Mouse (Mus musculus) gastrocnemius, postnatal 25 days (tissue): ENCODE measurements around the gene Gm16181. TPM values are rescaled to one million over a fixed set of nuclear protein-coding genes. Genes with fewer than 3 reads are reported as not detected.
A peak's percentile ranks its signal among the peaks of the same experiment; 100 is the strongest.

Experiments used
- DNase-seq: peaks from one replicate; pipeline ENCODE4 v3.0.0; 2022
- total RNA-seq, 2 experiments: library from RNA; stranded (reverse); gene quantifications; 1 replicate in 1 of 2; 2 replicates in 1 of 2; pipeline ENCODE4 v1.2.3; 2021

The Gm16181 gene
- total RNA-seq, 2 experiments from 2014 or later, result 0.70 TPM; not detected in 1

GRCm38 (mm10) chr17:35195631-35196320, 24.9 kb upstream of the Gm16181 start:
- peak; percentile 73 for DNase-seq

- DNase-seq, result no peak
Measured at GRCm38 (mm10) chr17:35196321-35196641, 24.4 kb upstream of the Gm16181 start.

GRCm38 (mm10) chr17:35197126-35197525, 23.5 kb upstream of the Gm16181 start:
- DNase-seq, result no peak

GRCm38 (mm10) chr17:35198029-35198428, 22.6 kb upstream of the Gm16181 start:
- DNase-seq, result no peak

GRCm38 (mm10) chr17:35198946-35199345, 21.7 kb upstream of the Gm16181 start:
- no peak for DNase-seq

GRCm38 (mm10) chr17:35200398-35200797, 20.2 kb upstream of the Gm16181 start:
- DNase-seq, result peak; percentile 38

- no peak for DNase-seq
Measured at GRCm38 (mm10) chr17:35201128-35201527, 19.5 kb upstream of the Gm16181 start.

- peak; percentile 61 for DNase-seq
Measured at GRCm38 (mm10) chr17:35201787-35202186, 18.8 kb upstream of the Gm16181 start, which contains the start of gene Tnf. Gene Tnf, minus strand, starts transcription at chr17:35202007.

- no peak for DNase-seq
Measured at GRCm38 (mm10) chr17:35202442-35202841, 18.2 kb upstream of the Gm16181 start.

- DNase-seq, result no peak
Measured at GRCm38 (mm10) chr17:35204494-35205379, 15.9 kb upstream of the Gm16181 start, which contains the start of gene Lta. Gene Lta, minus strand, starts transcription at chr17:35205351.

- DNase-seq, result no peak
Measured at GRCm38 (mm10) chr17:35205380-35205769, 15.3 kb upstream of the Gm16181 start.

GRCm38 (mm10) chr17:35209785-35210535, 10.7 kb upstream of the Gm16181 start:
- DNase-seq, result no peak

- no peak for DNase-seq
Measured at GRCm38 (mm10) chr17:35210593-35210992, 10.0 kb upstream of the Gm16181 start.

GRCm38 (mm10) chr17:35213071-35213470, 7.6 kb upstream of the Gm16181 start:
- DNase-seq, result no peak

- DNase-seq, result no peak
Measured at GRCm38 (mm10) chr17:35218516-35219193, 2.0 kb upstream of the Gm16181 start.

- DNase-seq, result no peak
Measured at GRCm38 (mm10) chr17:35219601-35220041, 1.0 kb upstream of the Gm16181 start.

GRCm38 (mm10) chr17:35222299-35222698, 1.7 kb downstream of the Gm16181 start:
- DNase-seq, result no peak

GRCm38 (mm10) chr17:35224641-35225040, 4.0 kb downstream of the Gm16181 start:
- no peak for DNase-seq

- no peak for DNase-seq
Measured at GRCm38 (mm10) chr17:35225456-35225855, 4.8 kb downstream of the Gm16181 start.

GRCm38 (mm10) chr17:35226561-35227046, 6.0 kb downstream of the Gm16181 start:
- no peak for DNase-seq

- DNase-seq, result no peak
Measured at GRCm38 (mm10) chr17:35231022-35231421, 10.4 kb downstream of the Gm16181 start.

- peak; percentile 65 for DNase-seq
Measured at GRCm38 (mm10) chr17:35232043-35232442, 11.4 kb downstream of the Gm16181 start.
